Mouse (Mus musculus) bone marrow macrophage, adult 2 months (primary cell): Measurements from ENCODE around the gene Lpcat1. TPM values are rescaled to one million over a fixed set of nuclear protein-coding genes. Genes with fewer than 3 reads are reported as not detected.
A peak's percentile ranks its signal among the peaks of the same experiment; 100 is the strongest.

Experiments used
- H3K27ac ChIP-seq: 2 replicates; pipeline ENCODE4 v1.5.1; 2012; ENCODE audit warnings: low read depth, low read length; ENCODE audit not compliant: insufficient read depth
- H3K4me1 ChIP-seq: 2 replicates; pipeline ENCODE4 v1.6.1; 2012; ENCODE audit warnings: low read length; ENCODE audit not compliant: control insufficient read depth, insufficient read depth
- H3K4me3 ChIP-seq: 2 replicates; pipeline ENCODE4 v1.5.1; 2012; ENCODE audit warnings: mild to moderate bottlenecking, low read length, moderate library complexity; ENCODE audit not compliant: insufficient read depth
- CTCF ChIP-seq: IDR thresholded peaks from 2 replicates; pipeline ENCODE4 v1.5.1; 2012; ENCODE audit warnings: low read depth, mild to moderate bottlenecking, low read length, moderate library complexity
- POLR2A ChIP-seq: IDR thresholded peaks from 2 replicates; pipeline ENCODE4 v1.6.1; 2012; ENCODE audit warnings: mild to moderate bottlenecking, low read depth, low read length, borderline replicate concordance
- polyA plus RNA-seq: library from polyadenylated mRNA; stranded (reverse); fragments of >200 nt; gene quantifications from 2 replicates; pipeline ENCODE4 v1.2.4, GENCODE M21; 2012; ENCODE audit not compliant: missing spikeins, insufficient read depth, insufficient read length

Gene Lpcat1
- polyA plus RNA-seq, 1 experiment: 39.5 TPM

GRCm38 (mm10) chr13:73512776-73513673 is 46.0 kb downstream of the Lpcat1 start:
- Histone ChIP-seq H3K27ac (no peak overlapping the region), H3K4me3 (no peak overlapping the region), H3K4me1 (peaks cover 7% of the 10 kb centered on the region)
- peak; percentile 78 for TF ChIP-seq CTCF
- no peak for TF ChIP-seq POLR2A

GRCm38 (mm10) chr13:73516886-73517285 is 49.9 kb downstream of the Lpcat1 start:
- Histone ChIP-seq H3K4me3 (no peak overlapping the region), H3K27ac (no peak overlapping the region), H3K4me1 (no peaks in the 10 kb centered on the region)
- TF ChIP-seq CTCF (no peak), POLR2A (no peak)

GRCm38 (mm10) chr13:73533716-73534115 is 66.7 kb downstream of the Lpcat1 start:
- no peak overlapping the region for H3K4me3 ChIP-seq
- TF ChIP-seq POLR2A (no peak), CTCF (no peak)
- H3K27ac ChIP-seq: no peak overlapping the region
- H3K4me1 ChIP-seq: no peaks in the 10 kb centered on the region

- Histone ChIP-seq H3K4me3 (no peak overlapping the region), H3K27ac (no peak overlapping the region), H3K4me1 (no peaks in the 10 kb centered on the region)
- TF ChIP-seq POLR2A: no peak
- no peak for TF ChIP-seq CTCF
Observed at GRCm38 (mm10) chr13:73535287-73535686, 68.3 kb downstream of the Lpcat1 start.

GRCm38 (mm10) chr13:73536403-73536821 is 69.4 kb downstream of the Lpcat1 start, which contains the start of gene Slc6a3:
TSS of gene Slc6a3 (plus strand) at chr13:73536747.
- Histone ChIP-seq H3K27ac (no peak within 1 kb of the TSS), H3K4me3 (peak within 1 kb of the TSS; percentile 32), H3K4me1 (no peaks in the 10 kb centered on the region)
- TF ChIP-seq CTCF (no peak), POLR2A (no peak)

GRCm38 (mm10) chr13:73536824-73537223 is 69.8 kb downstream of the Lpcat1 start:
- no peaks in the 10 kb centered on the region for H3K4me1 ChIP-seq

GRCm38 (mm10) chr13:73564201-73564600 is 97.2 kb downstream of the Lpcat1 start:
- Histone ChIP-seq H3K4me1 (no peaks in the 10 kb centered on the region), H3K4me3 (no peak overlapping the region), H3K27ac (no peak overlapping the region)
- TF ChIP-seq CTCF (no peak), POLR2A (no peak)

More at GRCm38 (mm10) chr13:73536824-73537223, 69.8 kb downstream of the Lpcat1 start:
- TF ChIP-seq CTCF (no peak), POLR2A (no peak)
- Histone ChIP-seq H3K4me3 (peak overlapping the region; percentile 32), H3K27ac (no peak overlapping the region)

Other genes with a start within 250 kb of the Lpcat1 start
- not detected in 2 replicates for gene Irx4, start 206.7 kb upstream of the Lpcat1 start, polyA plus RNA-seq
- 40.6 and 42.9 TPM in 2 replicates for gene Mrpl36, start 138.7 kb upstream of the Lpcat1 start, polyA plus RNA-seq
- gene Ndufs6, start 138.7 kb upstream of the Lpcat1 start, polyA plus RNA-seq: 82.6 and 92.0 TPM in 2 replicates
- not detected in 2 replicates for gene Slc6a3, start 69.5 kb downstream of the Lpcat1 start, polyA plus RNA-seq
- gene Clptm1l, start 136.8 kb downstream of the Lpcat1 start, polyA plus RNA-seq: 109 and 119 TPM in 2 replicates
- not detected in 2 replicates for gene Tert, start 159.7 kb downstream of the Lpcat1 start, polyA plus RNA-seq
- gene Slc6a18, start 210.8 kb downstream of the Lpcat1 start, polyA plus RNA-seq: not detected in 2 replicates
- gene Slc6a19, start 237.7 kb downstream of the Lpcat1 start, polyA plus RNA-seq: not detected in 2 replicates